Mouse (Mus musculus) limb, embryonic 14.5 days (tissue): ENCODE data around the gene Zfp775. TPM values are rescaled to one million over a fixed set of nuclear protein-coding genes. Genes with fewer than 3 reads are reported as not detected.
A peak's percentile ranks its signal among the peaks of the same experiment; 100 is the strongest.

Source experiments
- ATAC-seq: fragments of 200-750 bp; cut with Nextera tagmentation; 2 replicates; pipeline ENCODE4 v1.8.0; 2017; ENCODE audit warnings: low read depth, moderate number of reproducible peaks, moderate TSS enrichment; ENCODE audit not compliant: low FRiP score
- DNase-seq: peaks from one replicate; pipeline ENCODE4 v3.0.0-alpha.2; 2015; ENCODE audit warnings: low spot score
- H3K27ac ChIP-seq: fragments of 300-500 bp; sonication (generic); replicated peaks from 2 replicates; pipeline ENCODE4 v1.5.1; 2014; ENCODE audit warnings: low read depth, mild to moderate bottlenecking, low read length, moderate library complexity, mixed read lengths
- H3K27me3 ChIP-seq: fragments of 300-500 bp; sonication (generic); 2 replicates; pipeline ENCODE4 v1.6.1; 2014; ENCODE audit warnings: low read length, mixed read lengths; ENCODE audit not compliant: control insufficient read depth, insufficient read depth
- H3K36me3 ChIP-seq: fragments of 300-500 bp; sonication (generic); 2 replicates; pipeline ENCODE4 v1.6.1; 2014; ENCODE audit warnings: mild to moderate bottlenecking, low read length, moderate library complexity, mixed read lengths; ENCODE audit not compliant: control insufficient read depth, insufficient read depth
- H3K4me1 ChIP-seq: fragments of 300-500 bp; sonication (generic); 2 replicates; pipeline ENCODE4 v1.6.1; 2014; ENCODE audit warnings: antibody characterized with exemption, low read length, mixed read lengths; ENCODE audit not compliant: control insufficient read depth, insufficient read depth
- H3K4me2 ChIP-seq: fragments of 300-500 bp; sonication (generic); replicated peaks from 2 replicates; pipeline ENCODE4 v1.6.1; 2014; ENCODE audit warnings: low read depth, mild to moderate bottlenecking, low read length, moderate library complexity; ENCODE audit not compliant: severe bottlenecking
- H3K4me3 ChIP-seq: fragments of 300-500 bp; sonication (generic); replicated peaks from 2 replicates; pipeline ENCODE4 v1.5.1; 2014; ENCODE audit warnings: low read length
- H3K9ac ChIP-seq: fragments of 300-500 bp; sonication (generic); 2 replicates; pipeline ENCODE4 v1.6.1; 2014; ENCODE audit warnings: mild to moderate bottlenecking, low read depth, low read length, moderate library complexity; ENCODE audit not compliant: severe bottlenecking
- H3K9me3 ChIP-seq: fragments of 300-500 bp; sonication (generic); 2 replicates; pipeline ENCODE4 v1.6.1; 2016; ENCODE audit warnings: low read length; ENCODE audit not compliant: control insufficient read depth
- POLR2A ChIP-seq: fragments of 200-500 bp; IDR thresholded peaks from 2 replicates; pipeline ENCODE4 v1.8.0; 2012; ENCODE audit warnings: inconsistent platforms, mild to moderate bottlenecking, moderate library complexity, borderline replicate concordance; ENCODE audit not compliant: insufficient read depth, insufficient read length; ENCODE audit errors: extremely low read depth
- WGBS: fragments of 180-500 bp; shearing (Covaris S2); extraction: QIAGEN DNeasy Blood & Tissue Kit; methylation state at CpG from one replicate; pipeline ENCODE4 v1.1.7; 2014; 5-methylcytosine and 5-hydroxymethylcytosine counted together
- polyA plus RNA-seq, 2 experiments: library from polyadenylated mRNA; depleted of rRNA in 1 of 2; stranded (reverse) in 1 of 2; unstranded in 1 of 2; fragments of >200 nt; fragmentation: Nextera tagmentation in 1 of 2; extraction: Ambion mirVana in 1 of 2; gene quantifications; 2 replicates each; pipeline versions ENCODE4 v1.2.1 to v1.2.3; 2012 to 2014

Zfp775 gene
- polyA plus RNA-seq, 2 experiments, result 4.8 to 5.9 TPM

DNA sequence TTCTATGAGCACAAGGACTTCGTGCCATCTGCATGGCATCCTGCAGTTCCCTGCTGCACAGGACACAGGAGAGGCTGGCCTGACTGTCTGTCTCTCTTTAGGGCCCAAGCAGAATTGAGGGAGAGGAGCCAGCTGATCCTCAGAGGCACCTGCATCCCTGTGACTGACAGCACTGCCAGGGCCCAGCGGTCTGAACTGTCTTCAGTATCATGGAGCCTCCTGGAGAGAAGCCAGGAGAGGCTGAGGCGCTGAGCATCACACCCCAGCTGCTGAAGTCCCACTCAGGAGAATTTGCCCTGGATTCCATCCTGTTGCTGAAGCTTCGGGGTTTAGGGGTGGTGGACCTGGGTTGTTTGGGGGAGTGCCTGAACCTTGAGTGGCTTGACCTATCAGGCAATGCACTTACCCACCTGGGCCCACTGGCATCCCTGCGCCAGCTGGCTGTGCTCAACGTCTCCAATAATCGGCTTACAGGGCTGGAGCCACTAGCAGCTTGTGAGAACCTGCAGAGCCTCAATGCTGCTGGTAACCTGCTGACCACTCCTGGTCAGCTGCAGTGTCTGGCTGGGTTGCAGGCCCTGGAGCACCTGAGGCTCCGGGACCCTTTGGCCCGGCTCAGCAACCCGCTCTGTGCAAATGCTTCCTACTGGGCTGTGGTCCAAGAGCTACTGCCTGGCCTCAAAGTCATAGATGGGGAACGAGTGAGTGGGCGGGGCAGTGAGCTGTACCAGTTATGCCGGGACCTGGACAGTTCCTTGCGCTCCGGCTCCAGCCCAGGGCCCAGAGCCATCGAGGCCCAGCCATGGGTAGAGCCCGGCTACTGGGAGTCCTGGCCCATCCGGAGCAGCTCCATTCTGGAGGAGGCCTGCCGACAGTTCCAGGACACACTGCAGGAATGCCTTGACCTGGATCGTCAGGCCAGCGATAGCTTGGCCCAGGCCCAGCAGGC lies 33.6 kb upstream of the Zfp775 start:
- ATAC-seq (no peak), DNase-seq (no peak)
- no peaks in the 10 kb centered on the region for H3K27me3 ChIP-seq
- no peak overlapping the region for H3K27ac ChIP-seq
- no peak overlapping the region for H3K9ac ChIP-seq
- TF ChIP-seq POLR2A, result no peak
- no peak overlapping the region for H3K4me3 ChIP-seq
- WGBS, result 80% methylated on average over 21 of the region's 21 CpGs
- H3K4me2 ChIP-seq, result no peak overlapping the region
- H3K9me3 ChIP-seq, result no peaks in the 10 kb centered on the region
- H3K36me3 ChIP-seq, result peaks cover 12% of the 10 kb centered on the region; the same call in 1 of the 2 replicates
- H3K4me1 ChIP-seq, result peaks cover 22% of the 10 kb centered on the region

DNA sequence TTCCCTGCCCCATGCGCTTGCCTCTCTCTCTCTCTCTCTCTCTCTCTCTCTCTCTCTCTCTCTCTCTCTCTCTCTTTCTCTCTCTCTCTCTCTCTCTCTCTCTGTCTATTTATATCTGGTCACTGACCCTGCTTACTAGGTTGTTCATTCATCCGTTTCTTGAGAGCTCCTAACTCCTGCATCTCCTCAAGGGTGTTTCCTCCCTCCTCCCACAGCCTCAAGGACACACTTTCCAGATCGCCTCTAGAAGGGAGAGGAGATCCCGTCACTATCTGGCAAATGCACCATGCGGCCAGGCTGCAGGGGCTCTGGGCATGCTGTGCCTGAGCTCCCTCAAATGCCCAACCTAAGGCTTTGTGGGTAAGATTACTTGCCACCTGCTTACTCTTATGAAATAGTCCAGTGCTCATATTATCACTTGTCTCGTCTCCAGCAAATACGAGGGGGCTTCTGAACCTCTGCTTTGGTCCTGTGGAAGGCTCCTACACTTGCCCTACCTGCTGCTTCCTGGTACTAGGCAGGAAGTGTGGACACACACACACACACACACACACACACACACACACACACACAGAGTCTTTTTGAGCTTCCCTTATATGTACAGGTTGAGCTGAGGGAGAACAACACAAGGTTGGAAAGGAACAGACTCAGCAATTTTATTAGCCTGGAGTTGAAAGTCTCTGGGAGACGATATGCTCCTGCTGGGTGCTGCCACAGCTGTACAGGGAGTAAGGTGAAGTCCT lies 32.6 kb upstream of the Zfp775 start:
- H3K4me3 ChIP-seq, result no peak overlapping the region
- no peak overlapping the region for H3K4me2 ChIP-seq
- TF ChIP-seq POLR2A, result no peak
- H3K36me3 ChIP-seq, result peaks cover 10% of the 10 kb centered on the region; the same call in 1 of the 2 replicates
- H3K9ac ChIP-seq, result no peak overlapping the region
- no peak overlapping the region for H3K27ac ChIP-seq
- DNase-seq (no peak), ATAC-seq (no peak)
- H3K9me3 ChIP-seq, result no peaks in the 10 kb centered on the region
- peaks cover 22% of the 10 kb centered on the region for H3K4me1 ChIP-seq
- no peaks in the 10 kb centered on the region for H3K27me3 ChIP-seq
- 82% methylated on average over 7 of the region's 8 CpGs for WGBS

GRCm38 (mm10) chr6:48572014-48572413 lies 29.8 kb upstream of the Zfp775 start:
- Histone ChIP-seq H3K27me3 (no peaks in the 10 kb centered on the region), H3K4me3 (no peak overlapping the region), H3K9me3 (no peaks in the 10 kb centered on the region), H3K27ac (0 out of 2 replicates have a peak overlapping the region, but pooled peaks have one; percentile 43), H3K36me3 (0 out of 2 replicates have a peak, but pooled peaks cover 2% of the 10 kb centered on the region), H3K4me2 (no peak overlapping the region), H3K9ac (no peak overlapping the region), H3K4me1 (peaks cover 9% of the 10 kb centered on the region)
- WGBS, result 91% methylated on average over 5 of the region's 5 CpGs
- TF ChIP-seq POLR2A, result no peak
- ATAC-seq (no peak), DNase-seq (no peak)

DNA sequence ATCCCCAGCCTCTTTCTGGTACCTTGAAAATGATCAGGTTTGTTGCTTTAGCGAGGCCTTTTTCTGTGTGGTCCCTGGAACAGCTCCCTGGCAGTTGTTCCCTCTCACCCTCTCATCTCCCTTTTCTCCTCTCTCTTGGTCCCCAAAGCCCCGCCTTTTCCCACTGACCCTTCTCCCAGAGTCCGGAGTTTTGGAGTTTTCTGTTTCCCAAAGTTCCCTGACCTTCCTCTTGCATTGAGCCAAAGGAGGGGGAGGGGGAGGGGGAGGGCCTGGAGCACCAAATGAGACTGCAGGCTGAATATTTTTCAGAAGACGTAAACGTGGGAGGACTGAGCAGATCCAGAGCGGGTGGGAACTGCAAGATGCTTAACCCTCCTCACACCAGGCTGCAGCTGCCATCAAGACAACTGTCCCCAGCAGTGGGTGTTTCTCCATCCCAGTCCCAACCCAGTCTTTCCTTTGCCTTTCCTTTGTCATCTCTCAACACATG lies 29.2 kb upstream of the Zfp775 start, which contains the start of gene Rarres2:
TSS of gene Rarres2 (minus strand) at position 218 of the 490 bp plus-strand sequence.
- WGBS, result 14% methylated on average over 6 of the region's 6 CpGs
- H3K9ac ChIP-seq, result no peak within 1 kb of the TSS
- peak; percentile 50 for DNase-seq
- H3K4me3 ChIP-seq, result no peak within 1 kb of the TSS
- no peak within 1 kb of the TSS for H3K4me2 ChIP-seq
- no peaks in the 10 kb centered on the region for H3K27me3 ChIP-seq
- peaks cover 9% of the 10 kb centered on the region for H3K4me1 ChIP-seq
- TF ChIP-seq POLR2A, result no peak
- H3K9me3 ChIP-seq, result no peaks in the 10 kb centered on the region
- 0 out of 2 replicates have a peak, but pooled peaks cover 2% of the 10 kb centered on the region for H3K36me3 ChIP-seq
- ATAC-seq, result peak; percentile 58; the same call in 1 of the 2 replicates
- peak within 1 kb of the TSS; percentile 43; the same call in 1 of the 2 replicates for H3K27ac ChIP-seq

- Histone ChIP-seq H3K4me2 (no peak overlapping the region), H3K27me3 (no peaks in the 10 kb centered on the region), H3K27ac (no peak overlapping the region), H3K9ac (no peak overlapping the region), H3K36me3 (0 out of 2 replicates have a peak, but pooled peaks cover 2% of the 10 kb centered on the region), H3K4me1 (peaks cover 8% of the 10 kb centered on the region), H3K9me3 (no peaks in the 10 kb centered on the region), H3K4me3 (no peak overlapping the region)
- WGBS, result 28% methylated on average over 10 of the region's 10 CpGs
- ATAC-seq, result no peak
- no peak for DNase-seq
- no peak for TF ChIP-seq POLR2A
Observed at GRCm38 (mm10) chr6:48573280-48573679, 28.6 kb upstream of the Zfp775 start.
